Mouse (Mus musculus): ENCODE measurements around the gene Ing3. TPM values are rescaled to one million over a fixed set of nuclear protein-coding genes. Genes with fewer than 3 reads are reported as not detected.

Gene Ing3
- polyA plus RNA-seq, 1 experiment from 2014 or later: 52.5 TPM

DNA sequence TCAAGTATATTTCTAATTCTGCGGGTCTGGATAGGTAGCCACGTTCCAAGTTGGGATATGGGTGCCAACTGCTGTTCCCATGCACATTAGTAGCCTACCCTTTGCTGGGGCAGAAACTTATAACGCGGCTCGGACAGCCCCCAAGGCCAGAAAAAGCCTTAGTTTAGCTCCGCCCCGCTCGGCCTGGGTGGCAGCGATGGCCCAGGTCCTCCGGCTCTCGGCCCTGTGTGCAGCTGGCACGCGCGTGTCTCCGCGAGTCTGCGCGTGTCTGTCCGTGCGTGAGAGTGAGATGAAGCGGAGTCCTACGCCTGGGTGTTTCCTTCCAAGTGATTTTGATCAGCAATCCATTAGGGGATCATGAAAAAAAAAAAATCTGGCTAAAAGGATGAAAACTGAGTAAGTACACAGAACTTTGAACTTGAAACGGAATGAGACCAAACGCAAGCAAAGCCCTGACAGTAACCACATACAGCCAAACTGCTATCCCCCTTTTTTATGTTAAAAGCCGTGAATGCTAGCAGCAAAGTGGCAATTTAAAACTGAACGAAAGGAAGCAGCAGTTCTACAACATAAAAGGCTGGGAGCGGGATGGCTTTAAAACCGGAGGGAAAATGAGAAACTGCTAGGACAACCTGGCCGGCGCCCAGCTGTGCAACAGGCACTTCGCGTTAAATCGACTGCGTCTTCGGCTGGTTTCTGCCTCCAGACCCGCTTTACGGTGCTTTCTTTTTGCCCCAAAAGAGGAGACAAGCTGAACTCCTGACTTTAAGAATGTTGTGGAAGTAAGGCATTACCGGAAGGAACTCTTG is 36.6 kb downstream of the Ing3 start, which contains the start of gene Cped1:
Gene Cped1, plus strand, starts transcription at position 185 of the 809 bp plus-strand sequence.
- peak; percentile 84 for DNase-seq
- WGBS: under 1% methylated on average over 38 of the region's 38 CpGs
- Histone ChIP-seq H3K27me3 (ENCODE audit: insufficient read depth, low read length) (no peaks in the 10 kb centered on the region), H3K36me3 (ENCODE audit: insufficient read depth) (no peaks in the 10 kb centered on the region), H3K4me2 (peak within 1 kb of the TSS; percentile 85), H3K27ac (ENCODE audit: low read depth) (peak within 1 kb of the TSS; percentile 89), H3K4me1 (ENCODE audit: insufficient read depth) (no peaks in the 10 kb centered on the region), H3K4me3 (ENCODE audit: low read depth, low read length) (peak within 1 kb of the TSS; percentile 54), H3K9me3 (ENCODE audit: low read depth, low read length) (no peaks in the 10 kb centered on the region), H3K9ac (peak within 1 kb of the TSS; percentile 67)
- ATAC-seq (ENCODE audit: insufficient read depth): peak; percentile 68
- TF ChIP-seq CTCF (IDR thresholded peaks at IDR 0.05; ENCODE audit: low read depth): no peak

DNA sequence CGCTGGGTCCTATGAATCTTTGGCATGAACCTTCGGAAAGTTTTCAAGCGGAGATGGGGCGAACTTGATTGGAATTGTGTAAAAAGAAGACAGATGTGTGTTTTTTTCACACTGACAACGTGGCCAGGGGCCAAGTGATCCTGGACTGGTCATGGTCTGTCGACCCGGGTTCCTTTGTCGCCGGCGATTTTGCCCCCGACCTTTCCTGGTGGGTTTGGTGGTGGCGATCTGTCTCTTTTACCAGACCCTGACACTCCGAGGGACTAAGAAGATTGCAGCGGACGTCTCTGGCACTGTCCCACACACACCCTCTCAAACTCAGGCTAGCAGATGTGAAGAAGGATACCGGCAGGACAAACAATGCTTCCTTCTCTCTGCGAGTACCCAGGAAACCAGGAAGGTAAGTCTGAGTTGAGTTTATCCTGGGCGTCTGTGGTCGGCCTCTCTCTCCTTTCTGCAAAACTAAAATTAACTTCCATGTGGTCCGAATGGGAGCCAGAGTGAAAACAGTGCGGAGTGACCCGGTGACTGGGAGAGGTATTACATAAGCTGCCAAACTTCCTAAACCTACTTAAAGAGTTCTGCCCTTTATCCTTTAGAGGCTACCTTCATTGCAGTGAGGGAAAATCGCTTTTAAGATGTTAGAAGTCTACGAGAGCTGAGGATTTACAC is 37.4 kb downstream of the Ing3 start:
- 0 out of 2 replicates have a peak, but pooled peaks cover 6% of the 10 kb centered on the region for H3K4me1 ChIP-seq (ENCODE audit: insufficient read depth)
- H3K36me3 ChIP-seq (ENCODE audit: insufficient read depth): no peaks in the 10 kb centered on the region
- peak overlapping the region; percentile 67 for H3K9ac ChIP-seq
- peak overlapping the region; percentile 85 for H3K4me2 ChIP-seq
- TF ChIP-seq CTCF (IDR thresholded peaks at IDR 0.05; ENCODE audit: low read depth): no peak
- peak overlapping the region; percentile 89 for H3K27ac ChIP-seq (ENCODE audit: low read depth)
- H3K4me3 ChIP-seq (ENCODE audit: low read depth, low read length): peak overlapping the region; percentile 54
- DNase-seq: peak; percentile 65
- H3K9me3 ChIP-seq (ENCODE audit: low read depth, low read length): no peaks in the 10 kb centered on the region
- 8% methylated on average over 24 of the region's 24 CpGs for WGBS
- peak; percentile 27; the same call in 1 of the 2 replicates for ATAC-seq (ENCODE audit: insufficient read depth)
- no peaks in the 10 kb centered on the region for H3K27me3 ChIP-seq (ENCODE audit: insufficient read depth, low read length)

DNA sequence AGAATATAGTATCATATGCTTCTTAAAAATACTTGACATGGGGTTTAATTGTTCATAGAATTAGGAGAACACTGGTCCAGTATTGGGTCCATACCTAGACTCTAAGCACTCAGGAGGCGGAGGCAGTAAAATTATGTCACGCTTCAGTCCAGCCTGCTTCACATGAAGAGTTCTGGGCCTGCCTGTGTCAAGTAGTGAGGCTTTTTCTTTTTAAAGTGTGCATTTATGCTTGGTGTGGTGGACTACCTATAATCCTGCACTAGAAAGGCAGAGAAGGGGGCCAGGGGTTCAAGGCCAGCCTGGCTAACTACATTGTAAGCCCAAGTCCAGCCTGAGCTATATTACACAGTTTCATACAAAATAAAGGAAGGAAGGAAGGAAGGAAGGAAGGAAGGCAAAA is 38.2 kb downstream of the Ing3 start:
- DNase-seq: peak; percentile 47
- Histone ChIP-seq H3K9me3 (ENCODE audit: low read depth, low read length) (no peaks in the 10 kb centered on the region), H3K27ac (ENCODE audit: low read depth) (no peak overlapping the region)

DNA sequence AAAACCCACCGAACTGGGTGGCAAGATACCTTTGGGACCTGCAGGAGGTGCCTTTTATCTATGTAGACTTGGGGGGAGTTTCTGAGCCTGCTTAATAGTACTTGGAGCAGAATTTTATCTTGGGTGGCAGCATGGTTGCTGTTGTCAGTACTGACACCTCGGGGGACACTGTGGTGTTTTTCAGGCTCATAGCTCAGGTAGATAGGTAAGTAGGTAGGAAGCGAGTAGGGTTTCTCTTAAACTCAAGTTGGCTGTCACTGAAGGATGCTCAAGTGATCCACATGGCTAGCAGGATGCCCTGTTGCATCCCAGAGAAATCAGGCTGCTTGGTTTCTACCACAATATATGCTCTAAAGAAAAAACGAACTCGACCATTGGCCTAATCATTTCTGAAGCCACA is 38.9 kb downstream of the Ing3 start:
- WGBS: 69% methylated on average over 5 of the region's 5 CpGs
- H3K4me3 ChIP-seq (ENCODE audit: low read depth, low read length): peak overlapping the region; percentile 54
- H3K4me1 ChIP-seq (ENCODE audit: insufficient read depth): 0 out of 2 replicates have a peak, but pooled peaks cover 6% of the 10 kb centered on the region
- peak overlapping the region; percentile 54 for H3K9ac ChIP-seq
- peak overlapping the region; percentile 85 for H3K4me2 ChIP-seq
- peaks cover 9% of the 10 kb centered on the region; the same call in 1 of the 2 replicates for H3K36me3 ChIP-seq (ENCODE audit: insufficient read depth)
- no peaks in the 10 kb centered on the region for H3K27me3 ChIP-seq (ENCODE audit: insufficient read depth, low read length)
- peak overlapping the region; percentile 56; the same call in 1 of the 2 replicates for H3K27ac ChIP-seq (ENCODE audit: low read depth)
- ATAC-seq (ENCODE audit: insufficient read depth) (no peak), DNase-seq (no peak)
- no peaks in the 10 kb centered on the region for H3K9me3 ChIP-seq (ENCODE audit: low read depth, low read length)
- TF ChIP-seq CTCF (IDR thresholded peaks at IDR 0.05; ENCODE audit: low read depth): no peak

More for the DNA sequence above, 38.2 kb downstream of the Ing3 start:
- 59% methylated on average over 2 of the region's 2 CpGs for WGBS
- Histone ChIP-seq H3K27me3 (ENCODE audit: insufficient read depth, low read length) (no peaks in the 10 kb centered on the region), H3K9ac (peak overlapping the region; percentile 67), H3K36me3 (ENCODE audit: insufficient read depth) (peaks cover 4% of the 10 kb centered on the region; the same call in 1 of the 2 replicates), H3K4me3 (ENCODE audit: low read depth, low read length) (peak overlapping the region; percentile 54), H3K4me1 (ENCODE audit: insufficient read depth) (0 out of 2 replicates have a peak, but pooled peaks cover 6% of the 10 kb centered on the region), H3K4me2 (peak overlapping the region; percentile 85)
- no peak for TF ChIP-seq CTCF (IDR thresholded peaks at IDR 0.05; ENCODE audit: low read depth)
- no peak for ATAC-seq (ENCODE audit: insufficient read depth)

DNA sequence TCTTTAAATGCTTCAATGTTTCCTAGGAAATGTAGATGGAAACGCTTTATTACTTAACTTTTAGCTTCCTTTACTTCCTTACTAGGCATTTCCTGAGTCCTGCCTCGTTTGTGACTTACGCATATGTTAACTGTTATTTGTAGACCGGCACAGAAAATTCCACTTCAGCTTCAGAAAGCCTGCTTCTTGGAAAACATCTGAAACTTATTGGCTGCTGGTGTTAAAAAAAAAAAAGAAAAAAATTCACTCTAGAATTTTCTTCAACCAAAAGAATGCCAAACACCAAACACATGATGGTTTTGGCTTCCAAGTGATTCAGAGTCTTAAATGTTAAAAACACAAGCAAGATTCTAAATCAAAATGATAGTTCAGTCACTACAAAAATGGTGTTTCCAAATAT is 39.7 kb downstream of the Ing3 start:
- peak overlapping the region; percentile 56; the same call in 1 of the 2 replicates for H3K27ac ChIP-seq (ENCODE audit: low read depth)
- no peaks in the 10 kb centered on the region for H3K9me3 ChIP-seq (ENCODE audit: low read depth, low read length)
- TF ChIP-seq CTCF (IDR thresholded peaks at IDR 0.05; ENCODE audit: low read depth): no peak
- peaks cover 9% of the 10 kb centered on the region; the same call in 1 of the 2 replicates for H3K36me3 ChIP-seq (ENCODE audit: insufficient read depth)
- ATAC-seq (ENCODE audit: insufficient read depth): no peak
- no peak overlapping the region; the same call in 1 of the 2 replicates for H3K9ac ChIP-seq
- DNase-seq: no peak
- peak overlapping the region; percentile 54 for H3K4me3 ChIP-seq (ENCODE audit: low read depth, low read length)
- H3K27me3 ChIP-seq (ENCODE audit: insufficient read depth, low read length): no peaks in the 10 kb centered on the region
- 52% methylated on average over 4 of the region's 4 CpGs for WGBS
- 0 out of 2 replicates have a peak, but pooled peaks cover 6% of the 10 kb centered on the region for H3K4me1 ChIP-seq (ENCODE audit: insufficient read depth)
- peak overlapping the region; percentile 85 for H3K4me2 ChIP-seq

DNA sequence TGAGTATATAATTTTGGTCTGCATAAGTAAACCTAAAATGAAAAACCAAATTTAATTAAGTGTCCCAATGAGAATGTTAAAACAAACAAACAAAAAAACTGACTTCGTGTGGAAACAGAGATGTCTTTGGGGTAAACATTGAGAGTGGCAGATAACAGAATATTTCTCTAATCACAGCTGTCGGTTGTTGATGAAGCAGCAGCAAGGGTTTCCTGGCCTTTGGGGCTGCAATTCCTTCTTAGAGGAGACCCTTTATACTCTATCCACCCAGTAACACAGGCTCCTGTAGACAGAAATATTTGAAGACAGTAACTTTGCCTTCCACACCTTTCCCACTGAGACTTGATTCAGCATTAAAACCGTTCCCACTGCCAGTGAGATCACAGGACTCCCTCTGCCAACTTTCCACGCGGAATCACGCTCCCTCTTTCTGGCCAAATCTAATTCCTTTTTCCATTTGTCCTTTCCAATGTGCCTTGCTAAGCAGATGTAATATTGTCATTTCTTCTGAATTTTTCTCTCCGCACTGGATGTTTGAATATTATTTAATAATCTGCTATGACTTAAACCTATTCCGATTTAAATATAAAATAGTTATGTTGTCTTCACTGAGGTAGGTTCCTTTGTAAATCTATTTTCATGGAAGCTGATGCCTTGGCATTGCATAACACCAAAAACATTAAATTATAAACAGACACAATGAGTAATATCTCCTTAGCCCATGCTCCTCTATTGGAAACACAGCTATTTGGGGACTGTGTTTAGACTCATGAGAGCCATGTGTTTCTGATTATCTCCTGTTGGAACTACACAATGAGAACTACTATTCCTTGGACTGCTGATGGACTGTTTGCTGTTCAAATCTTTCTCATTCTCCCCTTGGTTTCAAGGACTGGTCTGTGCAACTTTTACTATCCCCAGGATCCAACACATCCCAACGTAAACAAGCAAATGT is 41.1 kb downstream of the Ing3 start:
- Histone ChIP-seq H3K9me3 (ENCODE audit: low read depth, low read length) (no peaks in the 10 kb centered on the region), H3K27me3 (ENCODE audit: insufficient read depth, low read length) (no peaks in the 10 kb centered on the region), H3K4me2 (peak overlapping the region; percentile 85), H3K4me3 (ENCODE audit: low read depth, low read length) (peak overlapping the region; percentile 54), H3K27ac (ENCODE audit: low read depth) (peak overlapping the region; percentile 87), H3K9ac (no peak overlapping the region; the same call in 1 of the 2 replicates), H3K4me1 (ENCODE audit: insufficient read depth) (0 out of 2 replicates have a peak, but pooled peaks cover 6% of the 10 kb centered on the region), H3K36me3 (ENCODE audit: insufficient read depth) (peaks cover 9% of the 10 kb centered on the region; the same call in 1 of the 2 replicates)
- TF ChIP-seq CTCF (IDR thresholded peaks at IDR 0.05; ENCODE audit: low read depth): no peak
- DNase-seq: peak; percentile 80
- 41% methylated on average over 9 of the region's 9 CpGs for WGBS
- ATAC-seq (ENCODE audit: insufficient read depth): peak; percentile 52
